Mouse (Mus musculus) cerebellum, adult 2 months (tissue): ENCODE measurements around the gene Tuba1b.

Experiments used
- CTCF ChIP-seq: fragments of 200-500 bp; IDR thresholded peaks from 2 replicates; pipeline ENCODE4 v1.5.1; 2011; ENCODE audit warnings: low read depth, mild to moderate bottlenecking, control low read depth, low read length, moderate library complexity, borderline replicate concordance; ENCODE audit not compliant: insufficient read depth
- POLR2A ChIP-seq: fragments of 200-500 bp; IDR thresholded peaks from 2 replicates; pipeline ENCODE4 v1.6.1; 2011; ENCODE audit warnings: low read length, control low read depth, borderline replicate concordance; ENCODE audit not compliant: insufficient read depth

GRCm38 (mm10) chr15:98922581-98922980 is 11.8 kb downstream of the Tuba1b start:
- TF ChIP-seq CTCF (no peak), POLR2A (no peak)
